Mouse (Mus musculus): ENCODE measurements around the gene Myh11. TPM values are rescaled to one million over a fixed set of nuclear protein-coding genes. Genes with fewer than 3 reads are reported as not detected.
A peak's percentile ranks its signal among the peaks of the same experiment; 100 is the strongest.

Myh11 gene
- polyA plus RNA-seq (2012; rRNA removed), result 60.5 and 127 TPM in 2 replicates

GRCm38 (mm10) chr16:14291223-14291622 is at the start of gene Myh11:
Myh11 (minus strand) TSS chr16:14291372.
- 3% methylated on average over 16 of the region's 16 CpGs for WGBS

DNA sequence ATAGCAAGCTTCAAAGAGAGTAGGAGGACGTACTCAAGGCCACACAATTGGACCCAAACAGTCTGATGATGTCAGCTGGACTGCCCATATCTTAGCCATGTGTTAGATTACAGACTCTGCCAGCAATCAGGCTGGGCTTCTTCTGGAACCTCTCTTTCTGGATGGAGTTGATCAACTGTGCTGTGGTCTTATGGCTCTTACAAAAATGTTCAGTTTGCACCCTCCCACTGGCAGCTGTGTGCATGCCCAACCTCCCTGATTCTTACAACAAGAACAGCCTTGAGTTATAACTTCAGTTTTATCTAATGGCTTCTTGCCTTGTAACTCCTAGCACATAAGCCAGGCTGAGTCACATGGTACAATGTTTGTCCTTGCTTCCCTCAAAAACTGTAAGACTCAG is 37.0 kb upstream of the Myh11 start:
- WGBS, result 68% methylated on average over 1 of the region's 1 CpGs
- no peak for DNase-seq (ENCODE audit: low read depth, low spot score)

More at GRCm38 (mm10) chr16:14291223-14291622, at the start of gene Myh11:
- DNase-seq (ENCODE audit: low read depth, low spot score), result no peak

DNA sequence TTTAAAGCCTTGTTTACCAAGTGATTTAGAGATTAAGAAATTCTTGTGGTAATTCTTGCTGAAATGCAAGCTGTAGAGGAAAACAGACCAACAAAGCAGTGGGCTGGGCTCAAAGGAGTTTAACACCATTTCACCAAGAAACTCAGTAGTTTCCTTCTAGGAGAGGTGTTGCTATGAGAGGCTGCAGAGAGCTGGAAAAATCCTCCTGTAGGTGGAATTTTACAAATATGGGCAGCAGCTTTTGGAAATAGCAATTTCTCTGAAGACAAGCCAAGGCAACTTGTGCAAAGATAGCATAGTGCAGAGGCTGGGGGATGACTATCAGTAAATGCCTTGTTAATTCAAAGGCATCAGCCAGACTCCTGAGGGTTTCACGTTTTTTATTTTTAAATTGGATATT is 29.3 kb upstream of the Myh11 start:
- no peak for DNase-seq (ENCODE audit: low read depth, low spot score)
- 44% methylated on average over 1 of the region's 1 CpGs for WGBS

DNA sequence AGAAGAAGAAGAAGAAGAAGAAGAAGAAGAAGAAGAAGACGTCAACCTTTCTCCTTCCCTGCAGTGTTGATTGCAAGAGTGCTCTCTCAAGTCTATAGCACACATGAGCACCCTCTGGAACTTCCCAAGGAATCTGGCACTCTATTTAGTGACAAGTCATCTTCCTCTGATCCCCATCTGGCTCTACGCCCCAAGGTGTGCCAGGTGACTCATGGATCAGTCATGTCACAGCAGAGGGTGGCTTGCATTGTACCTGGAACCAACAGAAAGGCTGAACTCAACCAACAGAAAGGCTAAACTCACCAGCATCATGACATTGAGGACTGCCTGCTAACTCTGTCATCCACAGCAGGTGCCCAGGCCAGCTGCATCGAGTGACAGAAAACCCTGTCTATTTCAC is 28.5 kb upstream of the Myh11 start:
- DNase-seq (ENCODE audit: low read depth, low spot score), result no peak
- 60% methylated on average over 3 of the region's 3 CpGs for WGBS

- under 1% methylated on average over 51 of the region's 51 CpGs for WGBS
Measured at GRCm38 (mm10) chr16:14316884-14317876, 26.0 kb upstream of the Myh11 start, which contains the start of gene Fopnl. Fopnl (minus strand) TSS chr16:14317405.

GRCm38 (mm10) chr16:14312914-14313313 is 21.7 kb upstream of the Myh11 start:
- DNase-seq (ENCODE audit: low read depth, low spot score), result no peak
- 92% methylated on average over 7 of the region's 7 CpGs for WGBS

More at GRCm38 (mm10) chr16:14316884-14317876, 26.0 kb upstream of the Myh11 start, which contains the start of gene Fopnl:
- peak; percentile 90 for DNase-seq (ENCODE audit: low read depth, low spot score)

GRCm38 (mm10) chr16:14311371-14311770 is 20.2 kb upstream of the Myh11 start:
- 52% methylated on average over 6 of the region's 6 CpGs for WGBS
- DNase-seq (ENCODE audit: low read depth, low spot score), result no peak

DNA sequence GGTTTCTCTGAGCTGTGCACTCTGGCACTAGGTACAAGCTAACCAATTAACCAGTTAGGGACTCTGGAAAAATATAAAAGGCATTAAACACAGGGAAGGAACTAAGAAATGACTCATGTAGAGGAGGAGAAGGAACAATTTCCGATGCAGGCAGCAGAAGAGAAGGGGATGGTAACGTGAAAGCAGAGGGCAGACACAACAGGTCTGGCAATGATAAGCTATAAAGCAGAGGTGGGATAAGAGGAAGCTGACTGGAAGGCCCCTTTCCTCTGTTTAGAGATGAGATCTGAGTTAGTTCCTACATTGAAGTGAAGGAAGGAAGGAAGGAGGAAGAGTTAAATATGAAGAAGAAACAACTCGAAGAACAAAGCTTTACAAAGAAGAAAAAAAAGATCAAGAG is 18.7 kb upstream of the Myh11 start:
- DNase-seq (ENCODE audit: low read depth, low spot score), result no peak
- 74% methylated on average over 3 of the region's 3 CpGs for WGBS

DNA sequence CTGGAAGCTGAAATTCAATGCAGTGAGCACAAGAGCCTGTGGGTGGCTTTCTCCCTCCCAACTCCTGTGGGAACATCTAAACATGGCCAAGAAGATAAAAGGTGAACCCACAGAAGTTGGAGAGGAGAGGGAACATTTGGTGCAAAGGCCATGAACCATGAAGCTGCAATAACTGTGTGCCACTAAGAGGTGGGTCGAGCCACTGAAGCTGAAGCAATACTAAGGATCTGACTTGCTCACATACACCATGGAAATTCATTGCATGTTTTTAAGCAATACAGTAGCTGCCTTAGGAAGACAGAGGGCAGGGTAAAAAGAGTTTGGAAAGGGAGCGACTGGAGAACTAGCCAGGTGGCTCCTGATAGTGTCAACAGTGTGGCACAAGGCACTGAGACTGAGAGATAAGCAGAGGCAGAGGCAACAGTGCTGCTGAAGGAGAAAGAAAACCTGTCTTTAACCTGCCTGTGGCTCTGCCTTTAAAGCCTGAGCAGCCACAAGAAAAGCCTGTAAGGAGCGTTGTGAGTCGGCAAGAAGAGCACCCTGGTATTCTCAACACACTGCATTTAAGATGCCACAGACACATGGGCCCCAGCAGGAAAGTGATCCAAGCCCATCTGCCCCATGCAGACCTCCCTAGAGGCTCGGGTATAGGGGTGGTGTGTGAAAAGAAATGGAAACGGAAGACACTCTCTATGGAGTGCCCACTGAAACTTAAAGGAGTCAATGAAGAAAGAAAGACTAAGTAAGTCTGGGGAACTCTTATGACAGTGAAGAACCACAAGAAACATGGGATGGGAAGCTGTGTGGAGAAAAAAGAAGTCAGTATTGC is 17.3 kb upstream of the Myh11 start:
- WGBS, result 86% methylated on average over 6 of the region's 6 CpGs
- DNase-seq (ENCODE audit: low read depth, low spot score), result no peak

DNA sequence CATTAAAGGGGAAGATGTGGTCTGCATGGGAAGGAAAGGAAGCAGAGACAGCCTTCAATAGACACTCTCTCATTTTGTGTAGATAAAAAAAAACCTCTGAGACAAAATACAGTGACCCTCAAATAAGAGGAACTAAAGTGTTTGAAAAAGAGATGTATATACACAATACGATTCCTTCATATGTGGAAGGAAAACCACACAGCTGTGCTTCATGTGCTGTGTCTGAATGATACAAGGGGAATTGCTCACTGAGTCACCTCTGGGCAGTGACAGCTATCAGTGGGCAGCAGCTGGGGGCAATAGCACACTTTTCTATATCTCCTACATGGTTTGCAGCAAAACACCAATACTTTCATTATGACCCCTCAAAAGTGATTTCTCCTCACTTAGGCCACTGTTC is 16.2 kb upstream of the Myh11 start:
- 80% methylated on average over 1 of the region's 1 CpGs for WGBS

DNA sequence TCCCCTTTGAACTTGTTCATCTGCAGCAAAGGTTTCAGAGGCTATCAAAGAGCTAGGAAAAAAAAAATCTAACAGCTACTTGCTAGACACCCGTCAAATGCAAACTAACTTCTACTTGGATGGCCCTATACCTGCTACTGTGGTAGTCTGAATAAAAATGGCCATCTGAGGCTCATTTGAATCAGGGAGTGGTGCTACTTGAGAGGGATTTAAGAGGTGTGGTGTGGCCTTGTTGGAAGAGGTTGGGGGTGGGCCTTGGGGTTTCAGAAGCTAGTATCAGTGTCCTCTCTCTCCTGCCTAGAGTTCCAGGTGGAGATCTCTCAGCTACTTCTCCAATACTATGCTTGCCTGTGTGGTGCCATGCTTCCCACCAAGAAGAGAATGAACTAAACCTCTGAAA is 15.3 kb upstream of the Myh11 start:
- DNase-seq (ENCODE audit: low read depth, low spot score), result no peak
- WGBS, result 86% methylated on average over 1 of the region's 1 CpGs

More for the DNA sequence above, 16.2 kb upstream of the Myh11 start:
- no peak for DNase-seq (ENCODE audit: low read depth, low spot score)

- 79% methylated on average over 3 of the region's 3 CpGs for WGBS
- DNase-seq (ENCODE audit: low read depth, low spot score), result no peak
Measured at GRCm38 (mm10) chr16:14304791-14305190, 13.6 kb upstream of the Myh11 start.

- WGBS, result 38% methylated on average over 7 of the region's 7 CpGs
- DNase-seq (ENCODE audit: low read depth, low spot score), result no peak
Measured at GRCm38 (mm10) chr16:14303676-14304075, 12.5 kb upstream of the Myh11 start.

DNA sequence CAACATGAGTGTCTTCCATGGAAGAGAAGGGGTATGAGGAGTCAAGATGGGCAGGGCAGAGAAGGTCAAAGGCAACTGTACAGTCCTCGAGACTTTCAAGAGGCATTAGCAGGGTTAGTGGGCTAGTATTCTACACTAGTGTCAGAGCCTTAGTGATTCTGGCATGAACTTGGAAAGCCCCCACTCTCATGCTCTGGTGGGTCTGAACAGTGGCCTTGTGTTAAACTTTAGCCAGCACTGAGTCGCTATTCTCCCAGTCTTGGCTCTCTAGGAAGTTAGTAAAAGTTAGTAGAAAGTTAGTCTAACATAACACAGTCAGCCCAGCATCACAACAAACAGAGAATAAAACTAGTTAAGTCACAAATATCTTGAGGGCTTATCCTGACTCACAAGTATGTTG is 12.0 kb upstream of the Myh11 start:
- WGBS, result 75% methylated on average over 2 of the region's 2 CpGs
- DNase-seq (ENCODE audit: low read depth, low spot score), result no peak

GRCm38 (mm10) chr16:14298461-14298860 is 7.3 kb upstream of the Myh11 start:
- DNase-seq (ENCODE audit: low read depth, low spot score), result no peak
- 55% methylated on average over 4 of the region's 4 CpGs for WGBS

- WGBS, result 90% methylated on average over 4 of the region's 4 CpGs
- no peak for DNase-seq (ENCODE audit: low read depth, low spot score)
Measured at GRCm38 (mm10) chr16:14297746-14298145, 6.6 kb upstream of the Myh11 start.

DNA sequence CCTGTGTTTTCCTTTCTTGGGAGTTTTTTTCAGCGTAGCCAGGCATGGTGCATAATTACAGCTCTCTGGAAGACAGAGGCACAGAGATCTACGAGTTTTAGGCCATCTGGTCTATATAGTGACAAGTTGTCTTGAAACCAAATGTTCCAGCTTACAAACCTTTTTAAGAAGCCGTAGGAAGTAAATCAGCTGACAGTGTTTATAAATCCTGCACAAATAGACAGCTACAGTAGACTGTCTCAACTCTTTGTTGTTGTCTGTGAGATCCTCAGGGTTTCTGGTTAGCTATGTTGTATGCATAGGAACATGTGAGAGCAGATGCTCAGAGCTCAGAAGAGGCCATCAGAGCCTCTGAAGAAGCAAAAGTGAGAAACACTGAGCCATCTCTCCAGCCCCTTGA is 6.0 kb upstream of the Myh11 start:
- WGBS, result 74% methylated on average over 3 of the region's 3 CpGs

DNA sequence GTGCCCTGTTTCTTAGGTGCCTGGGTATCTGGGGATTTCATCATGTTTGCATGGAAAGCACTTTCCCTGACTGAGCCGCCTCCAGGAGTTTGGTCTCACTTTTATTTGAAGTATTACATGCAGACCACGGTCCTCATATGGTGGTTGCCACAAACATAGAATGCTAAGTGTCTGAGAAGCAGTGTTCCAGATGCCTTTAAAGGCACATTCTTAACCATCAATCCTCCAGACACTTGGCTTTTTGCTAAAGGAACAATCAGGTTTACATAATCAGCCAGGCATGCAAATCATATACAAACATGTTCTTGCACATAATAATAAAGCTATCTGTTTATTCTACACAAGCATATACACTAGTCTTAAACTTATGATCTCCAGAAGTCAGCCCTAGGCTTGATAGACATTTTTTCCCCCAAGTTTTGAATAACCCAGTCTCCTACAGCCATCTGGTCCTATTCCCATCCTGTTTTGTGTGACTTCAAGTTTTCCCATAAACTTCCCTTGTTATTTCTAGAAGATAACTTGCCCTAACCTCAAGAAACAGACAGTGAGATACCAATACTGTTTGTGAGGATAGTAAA is 5.5 kb upstream of the Myh11 start:
- WGBS, result 74% methylated on average over 2 of the region's 2 CpGs
- no peak for DNase-seq (ENCODE audit: low read depth, low spot score)

More for the DNA sequence above, 6.0 kb upstream of the Myh11 start:
- no peak for DNase-seq (ENCODE audit: low read depth, low spot score)

GRCm38 (mm10) chr16:14295291-14295690 is 4.1 kb upstream of the Myh11 start:
- WGBS, result 73% methylated on average over 2 of the region's 2 CpGs
- no peak for DNase-seq (ENCODE audit: low read depth, low spot score)

Measured in large intestine, adult 2 months (tissue).